In the genomic region with DNA sequence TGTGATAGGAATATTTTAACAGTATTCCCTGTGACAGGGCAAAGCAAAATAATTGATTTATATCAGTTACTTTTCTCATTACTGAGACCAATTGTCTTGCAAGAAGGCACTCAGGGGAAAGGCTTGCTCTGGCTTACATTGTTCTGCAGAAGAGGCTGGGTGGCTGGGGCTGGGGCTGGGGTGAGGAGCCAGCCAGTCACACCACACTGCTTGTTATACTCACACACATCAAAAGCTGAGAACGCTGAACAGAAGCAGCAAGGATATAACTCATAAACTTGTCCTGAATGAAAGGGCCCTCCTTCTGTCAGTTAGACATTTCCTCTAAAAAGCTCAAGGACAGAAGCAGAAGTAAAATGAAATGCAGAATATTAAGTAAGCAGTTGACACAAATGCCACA, we compare ENCODE assay signal across 39 mouse cellular contexts. TPM values are rescaled to one million over a fixed set of nuclear protein-coding genes. Genes with fewer than 3 reads are reported as not detected.
"Had no signal": no experiment of that assay in that cellular context is flagged by ENCODE, and none has a peak within 500 bp of the region (broad histone marks: within the 10 kb centered on the region; RNA-seq: fewer than 3 reads in every experiment).

No protein-coding gene starts in this region.

- ATAC-seq: hindbrain, postnatal 0 days; intestine, embryonic 16.5 days; liver, embryonic 12.5 days had no signal

- H3K27ac ChIP-seq: heart, embryonic 10.5 days; hindbrain, embryonic 13.5 days; hindbrain, embryonic 15.5 days; hindbrain, postnatal 0 days; kidney, embryonic 15.5 days; kidney, postnatal 0 days; limb, embryonic 13.5 days; limb, embryonic 15.5 days; liver, embryonic 12.5 days had no signal

- DNase-seq: gastrocnemius, postnatal 10 days; gastrocnemius, postnatal 36 days; heart, adult 11 months; heart, postnatal 10 days; heart, postnatal 4 days; kidney, adult 11 months; kidney, adult 2 months; kidney, adult 9 months; kidney, postnatal 14 days; kidney, postnatal 36 days; layer of hippocampus, adult 9-11 months; layer of hippocampus, postnatal 36 days; left cerebral cortex, postnatal 4 days had no signal

- H3K4me1 ChIP-seq: heart, embryonic 10.5 days; hindbrain, embryonic 13.5 days; hindbrain, embryonic 15.5 days; kidney, embryonic 15.5 days; limb, embryonic 13.5 days; limb, embryonic 15.5 days had no signal

- H3K9me3 ChIP-seq: heart, embryonic 10.5 days; heart, embryonic 12.5 days; hindbrain, embryonic 13.5 days; hindbrain, embryonic 15.5 days; kidney, embryonic 15.5 days; limb, embryonic 13.5 days; limb, embryonic 15.5 days; liver, embryonic 12.5 days had no signal

- H3K27me3 ChIP-seq: heart, embryonic 12.5 days; hindbrain, embryonic 13.5 days; hindbrain, embryonic 15.5 days; kidney, embryonic 15.5 days; limb, embryonic 13.5 days; limb, embryonic 15.5 days; liver, embryonic 12.5 days had no signal

- H3K4me2 ChIP-seq: heart, embryonic 12.5 days; hindbrain, embryonic 13.5 days; hindbrain, embryonic 15.5 days; kidney, embryonic 15.5 days; limb, embryonic 13.5 days; limb, embryonic 15.5 days; liver, embryonic 12.5 days had no signal

- H3K9ac ChIP-seq: heart, embryonic 12.5 days; hindbrain, embryonic 13.5 days; hindbrain, embryonic 15.5 days; kidney, embryonic 15.5 days; limb, embryonic 13.5 days; limb, embryonic 15.5 days; liver, embryonic 12.5 days had no signal

- H3K36me3 ChIP-seq: heart, embryonic 10.5 days; heart, embryonic 12.5 days; hindbrain, embryonic 13.5 days; hindbrain, embryonic 15.5 days; kidney, embryonic 15.5 days; limb, embryonic 13.5 days; limb, embryonic 15.5 days; liver, embryonic 12.5 days had no signal

- H3K4me3 ChIP-seq: heart, embryonic 10.5 days; heart, embryonic 12.5 days; hindbrain, embryonic 13.5 days; hindbrain, embryonic 15.5 days; kidney, embryonic 15.5 days; limb, embryonic 13.5 days; limb, embryonic 15.5 days; liver, embryonic 12.5 days had no signal

RNA-seq across cellular contexts. Expression of a gene that starts 17.7 kb away (rescaled TPM):
- total RNA-seq: gastrocnemius, adult 18-20 months; gastrocnemius, postnatal 10 days; gastrocnemius, postnatal 36 days; heart, adult 8-10 months; heart, postnatal 10 days; heart, postnatal 25 days; hindbrain, postnatal 0 days; layer of hippocampus, adult 18-20 months; layer of hippocampus, adult 8-10 months; layer of hippocampus, postnatal 14 days; left cerebral cortex, adult 18-20 months; left cerebral cortex, adult 8-10 months; left cerebral cortex, postnatal 25 days; left cerebral cortex, postnatal 4 days; liver, adult 2 months had no signal
- polyA plus RNA-seq: heart, embryonic 10.5 days; heart, embryonic 12.5 days; heart, embryonic 14.5 days; heart, embryonic 16.5 days; hindbrain, embryonic 15.5 days; intestine, embryonic 14.5 days; intestine, embryonic 16.5 days; kidney, embryonic 15.5 days; kidney, postnatal 0 days; large intestine, adult 2 months; limb, embryonic 11.5 days; limb, embryonic 13.5 days; limb, embryonic 15.5 days; liver, adult 2 months; liver, embryonic 12.5 days had no signal
